Mouse (Mus musculus) ES-Bruce4 (cell line): ENCODE measurements around the gene Dpm3. TPM values are rescaled to one million over a fixed set of nuclear protein-coding genes. Genes with fewer than 3 reads are reported as not detected.

ENCODE experiments used
- H3K27ac ChIP-seq: 2 replicates; pipeline ENCODE4 v1.5.1; 2012; ENCODE audit warnings: low read length, inconsistent platforms; ENCODE audit not compliant: insufficient read depth
- H3K27me3 ChIP-seq: 2 replicates; pipeline ENCODE4 v1.6.1; 2012; ENCODE audit warnings: mild to moderate bottlenecking, low read length, inconsistent platforms; ENCODE audit not compliant: control insufficient read depth, poor library complexity, insufficient read depth, severe bottlenecking
- H3K36me3 ChIP-seq: 2 replicates; pipeline ENCODE4 v1.6.1; 2012; ENCODE audit warnings: inconsistent platforms, mild to moderate bottlenecking, low read length, moderate library complexity; ENCODE audit not compliant: control insufficient read depth, poor library complexity, insufficient read depth, severe bottlenecking
- H3K4me1 ChIP-seq: one replicate; pipeline ENCODE4 v1.8.1; 2011; ENCODE audit warnings: low read length; ENCODE audit not compliant: control insufficient read depth, insufficient read depth
- H3K4me3 ChIP-seq: 2 replicates; pipeline ENCODE4 v1.5.1; 2011; ENCODE audit warnings: low read depth, mild to moderate bottlenecking, low read length
- H3K9ac ChIP-seq: 2 replicates; pipeline ENCODE4 v1.6.1; 2012; ENCODE audit warnings: low read depth, mild to moderate bottlenecking, inconsistent platforms; ENCODE audit not compliant: poor library complexity, severe bottlenecking
- H3K9me3 ChIP-seq: replicated peaks from 2 replicates; pipeline ENCODE4 v1.6.1; 2012; ENCODE audit warnings: mild to moderate bottlenecking, low read length, inconsistent platforms; ENCODE audit not compliant: control insufficient read depth, poor library complexity, insufficient read depth, severe bottlenecking
- CTCF ChIP-seq: IDR thresholded peaks from one replicate; pipeline ENCODE4 v1.8.1; 2011; ENCODE audit warnings: low read depth, low read length
- EP300 ChIP-seq: IDR thresholded peaks from 2 replicates; pipeline ENCODE4 v1.6.1; 2011; ENCODE audit warnings: low read depth, low read length; ENCODE audit not compliant: insufficient read depth
- POLR2A ChIP-seq: IDR thresholded peaks from one replicate; pipeline ENCODE4 v1.8.1; 2011; ENCODE audit warnings: low read length; ENCODE audit not compliant: insufficient read depth
- polyA plus RNA-seq: library from polyadenylated mRNA; stranded (reverse); fragments of >200 nt; gene quantifications from 2 replicates; pipeline ENCODE4 v1.2.4, GENCODE M21; 2011; ENCODE audit warnings: low read depth; ENCODE audit not compliant: missing spikeins, insufficient read depth, insufficient read length

The Dpm3 gene
- polyA plus RNA-seq, 1 experiment, result 36.7 TPM

- H3K4me1 ChIP-seq, result no peaks in the 10 kb centered on the region
- H3K27me3 ChIP-seq, result no peaks in the 10 kb centered on the region
- H3K9me3 ChIP-seq, result no peaks in the 10 kb centered on the region
- no peaks in the 10 kb centered on the region for H3K36me3 ChIP-seq
- TF ChIP-seq CTCF, result no peak
- TF ChIP-seq POLR2A, result no peak
- TF ChIP-seq EP300, result no peak
- H3K9ac ChIP-seq, result no peak overlapping the region
- H3K27ac ChIP-seq, result no peak overlapping the region
- H3K4me3 ChIP-seq, result no peak overlapping the region
These were observed 45.9 kb downstream of the Dpm3 start for GRCm38 (mm10) chr3:89305105-89305504.

DNA sequence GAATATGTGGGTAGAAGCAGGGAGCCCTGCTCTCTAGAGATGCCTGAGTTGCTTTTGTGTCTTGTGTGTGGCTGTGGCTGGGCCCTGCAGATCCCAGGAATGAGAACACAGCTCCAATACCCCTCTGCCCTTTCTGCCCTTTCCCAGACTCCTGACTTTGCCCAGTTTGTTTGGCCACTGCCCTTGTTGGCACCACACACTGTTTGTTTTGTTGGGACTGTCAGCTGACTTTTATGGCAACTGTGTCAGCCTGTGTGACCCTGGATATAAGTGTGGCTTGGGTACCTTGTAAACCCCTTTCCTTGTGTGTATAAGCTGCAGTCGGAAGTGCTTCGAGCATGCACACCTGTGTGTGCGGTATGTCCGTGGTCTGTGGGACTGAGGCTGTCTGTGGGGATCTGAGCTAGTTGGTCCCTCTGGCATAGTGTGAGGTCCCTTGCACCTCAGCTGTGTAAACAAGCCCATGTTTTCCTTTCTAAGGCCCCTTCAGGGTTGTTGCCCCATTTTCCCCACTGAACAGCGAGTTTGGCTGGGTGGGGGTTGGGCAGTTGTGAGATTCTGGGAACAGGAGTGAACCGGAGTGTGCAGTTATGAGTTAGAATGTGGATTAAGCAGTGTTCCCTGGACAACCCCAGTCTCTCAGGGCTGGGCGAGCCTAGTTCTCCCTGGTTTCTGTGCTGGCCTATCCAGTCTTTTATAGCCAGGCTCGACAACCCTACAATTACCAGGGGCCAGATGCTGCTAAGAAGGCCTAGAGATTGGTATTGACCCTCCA, 46.6 kb downstream of the Dpm3 start:
- H3K4me3 ChIP-seq, result no peak overlapping the region
- H3K9me3 ChIP-seq, result no peaks in the 10 kb centered on the region
- H3K36me3 ChIP-seq, result no peaks in the 10 kb centered on the region
- H3K27ac ChIP-seq, result no peak overlapping the region
- no peak overlapping the region for H3K9ac ChIP-seq
- no peaks in the 10 kb centered on the region for H3K4me1 ChIP-seq
- no peak for TF ChIP-seq CTCF
- no peak for TF ChIP-seq EP300
- TF ChIP-seq POLR2A, result no peak
- no peaks in the 10 kb centered on the region for H3K27me3 ChIP-seq

DNA sequence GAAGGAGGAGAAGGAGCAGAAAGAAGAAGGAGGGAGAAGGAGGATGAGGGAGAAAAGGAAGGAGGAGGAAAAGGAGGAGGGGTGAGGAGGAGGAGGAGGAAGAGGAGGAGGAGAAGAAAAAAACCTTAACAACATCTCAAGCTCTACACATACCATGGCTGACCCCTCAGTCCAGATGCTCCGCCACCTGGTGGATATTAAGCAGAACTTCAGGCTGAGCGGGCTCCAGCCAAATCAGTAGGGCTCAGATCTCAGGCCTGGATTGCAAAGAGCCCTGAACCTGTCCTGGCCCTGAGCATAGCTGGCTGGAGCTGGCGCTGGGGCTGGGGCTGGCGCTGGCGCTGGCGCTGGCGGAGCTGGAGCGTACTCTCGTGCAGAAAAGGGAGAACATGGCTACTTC, 48.9 kb downstream of the Dpm3 start:
- H3K27ac ChIP-seq, result no peak overlapping the region
- peak; percentile 84 for TF ChIP-seq CTCF
- no peak for TF ChIP-seq EP300
- no peaks in the 10 kb centered on the region for H3K9me3 ChIP-seq
- H3K27me3 ChIP-seq, result no peaks in the 10 kb centered on the region
- H3K9ac ChIP-seq, result no peak overlapping the region
- no peak overlapping the region for H3K4me3 ChIP-seq
- no peaks in the 10 kb centered on the region for H3K36me3 ChIP-seq
- H3K4me1 ChIP-seq, result no peaks in the 10 kb centered on the region

GRCm38 (mm10) chr3:89314340-89314739, 55.2 kb downstream of the Dpm3 start:
- 0 out of 2 replicates have a peak overlapping the region, but pooled peaks have one; percentile 53 for H3K9ac ChIP-seq
- no peaks in the 10 kb centered on the region; the same call in none of the 2 replicates for H3K27me3 ChIP-seq
- no peak overlapping the region for H3K4me3 ChIP-seq
- TF ChIP-seq EP300, result no peak
- no peak for TF ChIP-seq POLR2A
- no peak for TF ChIP-seq CTCF
- no peaks in the 10 kb centered on the region for H3K36me3 ChIP-seq
- H3K27ac ChIP-seq, result 0 out of 2 replicates have a peak overlapping the region, but pooled peaks have one; percentile 42
- no peaks in the 10 kb centered on the region for H3K4me1 ChIP-seq
- H3K9me3 ChIP-seq, result no peaks in the 10 kb centered on the region

GRCm38 (mm10) chr3:89314791-89315190, 55.6 kb downstream of the Dpm3 start:
- H3K36me3 ChIP-seq, result no peaks in the 10 kb centered on the region
- H3K9ac ChIP-seq, result peak overlapping the region; percentile 53; the same call in 1 of the 2 replicates
- TF ChIP-seq POLR2A (no peak), EP300 (no peak), CTCF (no peak)
- peak overlapping the region; percentile 71 for H3K4me3 ChIP-seq
- no peaks in the 10 kb centered on the region for H3K4me1 ChIP-seq
- no peaks in the 10 kb centered on the region for H3K9me3 ChIP-seq
- H3K27ac ChIP-seq, result no peak overlapping the region
- H3K27me3 ChIP-seq, result peaks cover 4% of the 10 kb centered on the region

- H3K4me3 ChIP-seq, result peak overlapping the region; percentile 71
- H3K27me3 ChIP-seq, result peaks cover 7% of the 10 kb centered on the region
- no peaks in the 10 kb centered on the region for H3K4me1 ChIP-seq
- no peaks in the 10 kb centered on the region for H3K36me3 ChIP-seq
- no peak overlapping the region for H3K27ac ChIP-seq
- peak overlapping the region; percentile 53 for H3K9ac ChIP-seq
- TF ChIP-seq CTCF, result no peak
- no peak for TF ChIP-seq EP300
- no peak for TF ChIP-seq POLR2A
- H3K9me3 ChIP-seq, result no peaks in the 10 kb centered on the region
These were observed 56.2 kb downstream of the Dpm3 start for GRCm38 (mm10) chr3:89315195-89315929.
